Mouse (Mus musculus) intestine, embryonic 16.5 days (tissue): ENCODE data around the gene Nkg7. TPM values are rescaled to one million over a fixed set of nuclear protein-coding genes. Genes with fewer than 3 reads are reported as not detected.

ENCODE experiments used
- ATAC-seq: fragments of 200-750 bp; cut with Nextera tagmentation; 2 replicates; pipeline ENCODE4 v1.8.0; 2017; ENCODE audit warnings: moderate TSS enrichment, moderate library complexity
- H3K27ac ChIP-seq: fragments of 300-500 bp; sonication (generic); 2 replicates; pipeline ENCODE4 v1.5.1; 2014; ENCODE audit warnings: mild to moderate bottlenecking, low read length
- H3K27me3 ChIP-seq: fragments of 300-500 bp; sonication (generic); replicated peaks from 2 replicates; pipeline ENCODE4 v1.6.1; 2014; ENCODE audit warnings: low read length, control low read depth, mixed read lengths; ENCODE audit not compliant: control insufficient read depth, insufficient read depth
- H3K36me3 ChIP-seq: fragments of 300-500 bp; sonication (generic); 2 replicates; pipeline ENCODE4 v1.6.1; 2014; ENCODE audit warnings: low read length, control low read depth; ENCODE audit not compliant: control insufficient read depth, insufficient read depth
- H3K4me1 ChIP-seq: fragments of 300-500 bp; sonication (generic); 2 replicates; pipeline ENCODE4 v1.6.1; 2014; ENCODE audit warnings: low read length, control low read depth, mixed read lengths; ENCODE audit not compliant: control insufficient read depth, insufficient read depth
- H3K4me2 ChIP-seq: fragments of 300-500 bp; sonication (generic); 2 replicates; pipeline ENCODE4 v1.6.1; 2014; ENCODE audit warnings: low read depth, low read length, control low read depth
- H3K4me3 ChIP-seq: fragments of 300-500 bp; sonication (generic); 2 replicates; pipeline ENCODE4 v1.5.1; 2014; ENCODE audit warnings: mild to moderate bottlenecking, low read length
- H3K9ac ChIP-seq: fragments of 300-500 bp; sonication (generic); 2 replicates; pipeline ENCODE4 v1.6.1; 2014; ENCODE audit warnings: low read depth, low read length
- H3K9me3 ChIP-seq: fragments of 300-500 bp; sonication (generic); 2 replicates; pipeline ENCODE4 v1.6.1; 2016; ENCODE audit warnings: low read length, control low read depth; ENCODE audit not compliant: control insufficient read depth
- WGBS: fragments of 180-500 bp; shearing (Covaris S2); extraction: QIAGEN DNeasy Blood & Tissue Kit; methylation state at CpG from one replicate; pipeline ENCODE4 v1.1.7; 2014; 5-methylcytosine and 5-hydroxymethylcytosine counted together
- polyA plus RNA-seq: library from polyadenylated mRNA; unstranded; fragments of >200 nt; fragmentation: Nextera tagmentation; extraction: Ambion mirVana; gene quantifications from 2 replicates; pipeline ENCODE4 v1.2.1, GENCODE M21; 2015

Gene Nkg7
- polyA plus RNA-seq, 1 experiment from 2014 or later, result 4.3 TPM

DNA sequence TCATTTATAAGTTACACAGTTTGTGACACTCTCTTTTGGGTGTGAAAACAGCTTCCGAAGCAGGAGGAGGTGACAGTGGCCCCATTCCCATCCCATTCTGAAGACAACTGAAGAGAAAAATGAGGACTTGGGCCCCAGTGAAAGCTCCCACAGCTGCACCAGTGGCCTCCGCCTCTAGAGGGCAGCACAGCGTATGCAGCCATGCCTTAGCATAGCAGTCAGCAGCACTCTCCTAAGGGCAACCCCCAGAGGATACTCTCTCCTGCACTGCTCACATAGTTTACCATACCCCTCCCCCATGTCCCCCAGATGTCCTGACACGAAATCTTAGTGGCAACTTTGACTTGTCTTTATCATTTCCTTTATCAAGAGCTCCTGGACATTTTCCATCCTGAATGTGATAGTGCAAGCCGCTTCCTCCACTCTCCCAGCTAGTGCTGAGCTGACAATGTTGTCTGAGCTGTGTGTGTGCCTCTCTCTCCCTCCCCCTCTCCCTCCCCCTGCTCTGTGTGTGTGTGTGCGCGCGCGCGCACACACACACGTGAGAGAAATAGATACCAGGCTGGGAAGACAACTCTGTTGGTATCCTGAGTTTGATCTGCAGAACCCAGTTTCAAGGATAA lies 13.8 kb upstream of the Nkg7 start:
- Histone ChIP-seq H3K4me2 (no peak overlapping the region), H3K4me1 (no peaks in the 10 kb centered on the region), H3K36me3 (no peaks in the 10 kb centered on the region)

DNA sequence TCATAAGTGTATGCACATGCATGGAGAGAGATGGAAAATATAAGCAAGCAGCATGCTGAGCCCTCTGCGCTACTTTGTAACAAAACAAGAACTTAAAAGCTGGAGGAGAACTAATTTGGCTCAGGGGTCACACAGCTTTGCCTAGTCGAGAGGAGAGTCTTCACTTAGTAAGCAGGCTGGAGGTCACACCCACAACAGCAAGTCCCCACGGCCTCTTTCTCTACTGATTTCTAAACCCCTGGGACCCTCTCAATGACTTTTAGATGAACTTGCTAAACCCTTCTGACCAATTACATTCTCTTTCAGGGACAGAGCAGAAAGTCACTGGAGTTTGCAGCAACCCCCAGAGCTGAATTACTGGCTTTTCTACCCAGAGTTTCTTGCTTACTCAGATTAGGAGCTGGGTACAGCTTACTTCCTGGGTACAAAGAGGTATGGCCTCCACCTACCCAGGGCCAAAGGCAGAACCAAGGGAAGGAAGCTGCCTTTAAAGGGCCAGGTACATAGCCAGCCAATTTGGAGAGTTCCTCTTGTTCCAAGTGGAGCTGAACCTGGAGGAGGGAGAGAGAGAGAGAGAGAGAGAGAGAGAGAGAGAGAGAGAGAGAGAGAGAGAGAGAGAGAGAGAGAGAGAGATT lies 12.8 kb upstream of the Nkg7 start:
- H3K4me3 ChIP-seq, result no peak overlapping the region
- no peaks in the 10 kb centered on the region for H3K36me3 ChIP-seq
- no peak overlapping the region for H3K27ac ChIP-seq
- no peak overlapping the region for H3K9ac ChIP-seq
- no peak for ATAC-seq
- H3K4me2 ChIP-seq, result no peak overlapping the region
- no peaks in the 10 kb centered on the region for H3K9me3 ChIP-seq
- H3K4me1 ChIP-seq, result no peaks in the 10 kb centered on the region
- WGBS, result 68% methylated on average over 3 of the region's 3 CpGs
- no peaks in the 10 kb centered on the region for H3K27me3 ChIP-seq

More for the DNA sequence above, 13.8 kb upstream of the Nkg7 start:
- no peaks in the 10 kb centered on the region for H3K9me3 ChIP-seq
- H3K27ac ChIP-seq, result no peak overlapping the region
- H3K27me3 ChIP-seq, result no peaks in the 10 kb centered on the region
- peak; percentile 96 for ATAC-seq
- WGBS, result 14% methylated on average over 11 of the region's 11 CpGs
- no peak overlapping the region for H3K9ac ChIP-seq
- H3K4me3 ChIP-seq, result no peak overlapping the region

- Histone ChIP-seq H3K4me1 (no peaks in the 10 kb centered on the region), H3K36me3 (no peaks in the 10 kb centered on the region), H3K27ac (no peak within 1 kb of the TSS), H3K4me3 (no peak within 1 kb of the TSS), H3K4me2 (no peak within 1 kb of the TSS), H3K27me3 (no peaks in the 10 kb centered on the region), H3K9me3 (0 out of 2 replicates have a peak, but pooled peaks cover 5% of the 10 kb centered on the region), H3K9ac (no peak within 1 kb of the TSS)
- 79% methylated on average over 8 of the region's 8 CpGs for WGBS
- ATAC-seq, result no peak
Observed at GRCm38 (mm10) chr7:43427406-43427805, 9.5 kb upstream of the Nkg7 start, which contains the start of gene Lim2. Gene Lim2, plus strand, starts transcription at chr7:43427670.

DNA sequence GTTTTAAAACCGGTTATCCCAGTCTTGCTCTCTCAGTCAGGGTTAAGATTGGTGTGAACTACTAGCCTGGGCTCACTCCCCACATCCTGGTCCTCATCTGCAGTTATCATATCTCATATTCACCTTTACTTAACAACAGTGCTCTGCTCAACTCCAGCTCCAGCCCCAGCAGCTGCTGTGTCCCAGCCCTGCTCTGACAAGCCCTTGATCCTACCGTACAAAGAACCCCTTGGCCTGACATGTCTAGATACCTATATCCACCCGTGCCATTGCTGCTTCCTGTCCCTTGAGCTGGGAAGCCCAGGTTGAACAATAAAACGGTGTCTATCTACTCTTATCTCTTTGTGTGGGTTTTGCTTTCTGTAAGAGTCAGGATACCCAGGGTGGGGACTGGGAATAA lies 7.4 kb upstream of the Nkg7 start:
- no peaks in the 10 kb centered on the region for H3K4me1 ChIP-seq
- no peaks in the 10 kb centered on the region for H3K36me3 ChIP-seq

DNA sequence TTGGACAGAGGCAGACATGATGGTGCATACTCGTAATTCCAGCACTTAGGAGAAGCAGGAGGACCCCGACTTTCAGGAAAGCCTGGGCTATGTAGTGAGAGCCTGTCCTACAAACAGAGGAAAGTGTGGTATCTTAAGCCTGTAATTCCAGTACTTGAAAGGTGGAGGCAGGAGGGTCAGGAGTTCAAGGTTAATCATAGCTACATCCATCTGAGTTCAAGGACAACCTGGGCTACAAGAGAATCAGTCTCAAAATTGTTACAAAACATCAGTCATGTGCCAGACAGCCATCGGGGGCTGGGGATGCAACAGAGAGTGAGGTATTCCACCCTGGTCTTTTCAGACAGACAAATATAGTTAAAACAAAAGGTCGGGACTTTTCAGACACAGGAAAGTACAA lies 4.0 kb upstream of the Nkg7 start:
- Histone ChIP-seq H3K9me3 (0 out of 2 replicates have a peak, but pooled peaks cover 5% of the 10 kb centered on the region), H3K27ac (no peak overlapping the region), H3K9ac (no peak overlapping the region), H3K4me3 (no peak overlapping the region), H3K36me3 (no peaks in the 10 kb centered on the region), H3K4me2 (no peak overlapping the region), H3K4me1 (no peaks in the 10 kb centered on the region), H3K27me3 (no peaks in the 10 kb centered on the region)
- WGBS, result 74% methylated on average over 4 of the region's 4 CpGs
- no peak for ATAC-seq

More for the DNA sequence above, 7.4 kb upstream of the Nkg7 start:
- Histone ChIP-seq H3K4me2 (no peak overlapping the region), H3K9me3 (0 out of 2 replicates have a peak, but pooled peaks cover 5% of the 10 kb centered on the region), H3K9ac (no peak overlapping the region), H3K27ac (no peak overlapping the region), H3K27me3 (no peaks in the 10 kb centered on the region), H3K4me3 (no peak overlapping the region)
- WGBS, result 35% methylated on average over 4 of the region's 4 CpGs
- peak; percentile 79 for ATAC-seq

DNA sequence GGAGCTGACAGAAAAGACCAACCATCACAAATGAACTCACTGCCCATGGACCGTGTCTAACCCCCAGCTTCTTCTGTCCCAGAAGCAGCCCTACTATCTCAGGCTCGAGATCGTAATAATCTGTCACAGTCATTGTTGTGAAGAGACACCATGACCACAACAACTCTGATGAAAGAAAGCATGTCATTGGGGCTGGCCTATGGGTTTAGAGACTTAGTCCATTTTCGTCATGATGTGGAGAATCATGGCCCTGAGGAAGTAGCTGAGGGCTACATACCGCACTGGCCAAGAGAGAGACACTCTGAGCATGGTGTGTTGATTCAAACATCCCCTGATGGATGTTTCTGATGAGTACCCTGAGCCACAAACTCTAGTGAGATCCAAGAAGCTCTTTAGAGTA lies 2.2 kb upstream of the Nkg7 start:
- 0 out of 2 replicates have a peak, but pooled peaks cover 5% of the 10 kb centered on the region for H3K9me3 ChIP-seq
- no peak overlapping the region for H3K27ac ChIP-seq

DNA sequence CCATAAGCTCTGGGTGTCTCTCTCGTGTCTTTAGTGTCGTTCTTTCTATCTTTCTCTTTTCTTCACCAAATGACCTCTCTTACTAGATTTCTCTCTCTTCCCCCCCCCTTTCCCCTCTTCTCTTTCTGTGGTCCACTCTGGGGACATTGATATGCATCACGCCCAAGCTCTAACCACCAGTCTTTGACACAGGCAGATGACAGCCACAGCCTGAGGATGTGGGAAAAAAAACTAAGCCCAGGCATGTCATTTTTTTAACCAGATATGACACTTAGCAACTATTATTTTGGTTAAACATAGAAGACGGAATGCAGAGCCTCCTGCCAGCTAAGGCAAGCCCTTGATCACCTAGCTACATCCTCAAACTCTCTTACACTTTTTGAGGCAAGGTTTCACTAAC lies 1.7 kb downstream of the Nkg7 start:
- H3K4me2 ChIP-seq, result no peak overlapping the region
- H3K27ac ChIP-seq, result no peak overlapping the region
- no peaks in the 10 kb centered on the region for H3K36me3 ChIP-seq
- H3K9me3 ChIP-seq, result no peaks in the 10 kb centered on the region
- no peak overlapping the region for H3K9ac ChIP-seq
- 74% methylated on average over 4 of the region's 4 CpGs for WGBS
- no peak for ATAC-seq
- H3K27me3 ChIP-seq, result no peaks in the 10 kb centered on the region
- no peak overlapping the region for H3K4me3 ChIP-seq
- peaks cover 9% of the 10 kb centered on the region; the same call in 1 of the 2 replicates for H3K4me1 ChIP-seq

More for the DNA sequence above, 2.2 kb upstream of the Nkg7 start:
- H3K4me1 ChIP-seq, result no peaks in the 10 kb centered on the region
- H3K4me3 ChIP-seq, result no peak overlapping the region
- H3K9ac ChIP-seq, result no peak overlapping the region
- H3K27me3 ChIP-seq, result no peaks in the 10 kb centered on the region
- ATAC-seq, result no peak
- WGBS, result 90% methylated on average over 5 of the region's 5 CpGs
- no peaks in the 10 kb centered on the region for H3K36me3 ChIP-seq
- H3K4me2 ChIP-seq, result no peak overlapping the region

GRCm38 (mm10) chr7:43440482-43440881 lies 3.6 kb downstream of the Nkg7 start, which contains the start of gene Cldnd2:
Gene Cldnd2, plus strand, starts transcription at chr7:43440782.
- no peak within 1 kb of the TSS for H3K9ac ChIP-seq
- WGBS, result 82% methylated on average over 6 of the region's 6 CpGs
- H3K27me3 ChIP-seq, result no peaks in the 10 kb centered on the region
- H3K36me3 ChIP-seq, result no peaks in the 10 kb centered on the region
- H3K27ac ChIP-seq, result no peak within 1 kb of the TSS
- no peak within 1 kb of the TSS for H3K4me3 ChIP-seq
- H3K4me2 ChIP-seq, result no peak within 1 kb of the TSS
- no peak for ATAC-seq
- no peaks in the 10 kb centered on the region for H3K9me3 ChIP-seq
- peaks cover 18% of the 10 kb centered on the region for H3K4me1 ChIP-seq

DNA sequence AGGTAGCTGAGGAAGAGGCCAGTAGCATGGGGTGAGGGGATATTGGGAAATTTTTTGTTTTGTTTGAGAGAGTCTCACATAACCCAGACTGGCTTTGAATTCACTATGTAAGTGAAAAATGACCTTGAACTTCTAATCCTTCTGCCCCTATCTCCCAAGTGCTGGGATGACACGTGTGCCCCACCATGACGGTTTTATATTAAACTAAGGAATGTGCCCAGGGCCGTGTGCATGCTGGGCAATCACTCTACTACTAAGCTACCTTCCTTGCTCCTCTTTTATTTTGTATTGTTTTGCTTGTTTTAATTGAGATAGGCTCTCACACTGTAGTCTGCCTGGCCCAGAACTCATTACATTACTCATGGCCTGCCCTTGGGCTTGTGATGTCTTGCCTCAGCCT lies 4.2 kb downstream of the Nkg7 start:
- 75% methylated on average over 3 of the region's 3 CpGs for WGBS
- H3K9me3 ChIP-seq, result no peaks in the 10 kb centered on the region
- H3K4me2 ChIP-seq, result no peak overlapping the region
- H3K4me3 ChIP-seq, result no peak overlapping the region
- no peaks in the 10 kb centered on the region for H3K36me3 ChIP-seq
- H3K27ac ChIP-seq, result no peak overlapping the region
- peaks cover 18% of the 10 kb centered on the region for H3K4me1 ChIP-seq
- no peak overlapping the region for H3K9ac ChIP-seq
- no peaks in the 10 kb centered on the region for H3K27me3 ChIP-seq
- ATAC-seq, result no peak
